Mouse (Mus musculus) forebrain, embryonic 14.5 days (tissue): ENCODE measurements around the gene Lxn. TPM values are rescaled to one million over a fixed set of nuclear protein-coding genes. Genes with fewer than 3 reads are reported as not detected.

Experiments used
- ATAC-seq: fragments of 200-750 bp; cut with Nextera tagmentation; 2 replicates; pipeline ENCODE4 v1.8.0; 2017; ENCODE audit warnings: mild to moderate bottlenecking, moderate library complexity
- DNase-seq: peaks from one replicate; pipeline ENCODE4 v3.0.0-alpha.2; 2015; ENCODE audit warnings: low spot score
- H3K27ac ChIP-seq: fragments of 300-500 bp; sonication (generic); 2 replicates; pipeline ENCODE4 v1.5.1; 2014; ENCODE audit warnings: low read depth, mild to moderate bottlenecking, control low read depth, low read length, moderate library complexity
- H3K27me3 ChIP-seq: fragments of 300-500 bp; sonication (generic); replicated peaks from 2 replicates; pipeline ENCODE4 v1.6.1; 2014; ENCODE audit warnings: low read length, control low read depth, mixed read lengths; ENCODE audit not compliant: control insufficient read depth, insufficient read depth
- H3K36me3 ChIP-seq: fragments of 300-500 bp; sonication (generic); 2 replicates; pipeline ENCODE4 v1.6.1; 2014; ENCODE audit warnings: low read length, control low read depth; ENCODE audit not compliant: control insufficient read depth, insufficient read depth
- H3K4me1 ChIP-seq: fragments of 300-500 bp; sonication (generic); 2 replicates; pipeline ENCODE4 v1.6.1; 2014; ENCODE audit warnings: antibody characterized with exemption, low read length, control low read depth; ENCODE audit not compliant: control insufficient read depth, insufficient read depth
- H3K4me2 ChIP-seq: fragments of 300-500 bp; sonication (generic); 2 replicates; pipeline ENCODE4 v1.6.1; 2014; ENCODE audit warnings: mild to moderate bottlenecking, control low read depth, low read length
- H3K4me3 ChIP-seq: fragments of 300-500 bp; sonication (generic); 2 replicates; pipeline ENCODE4 v1.5.1; 2014; ENCODE audit warnings: low read depth, low read length, control low read depth
- H3K9ac ChIP-seq: fragments of 300-500 bp; sonication (generic); 2 replicates; pipeline ENCODE4 v1.6.1; 2014; ENCODE audit warnings: mild to moderate bottlenecking, low read length, control low read depth, moderate library complexity
- H3K9me3 ChIP-seq: fragments of 300-500 bp; sonication (generic); replicated peaks from 2 replicates; pipeline ENCODE4 v1.6.1; 2016; ENCODE audit warnings: low read length, control low read depth, mixed read lengths; ENCODE audit not compliant: control insufficient read depth
- WGBS: fragments of 180-500 bp; shearing (Covaris S2); extraction: QIAGEN DNeasy Blood & Tissue Kit; methylation state at CpG from one replicate; pipeline ENCODE4 v1.1.7; 2014; 5-methylcytosine and 5-hydroxymethylcytosine counted together
- polyA plus RNA-seq: library from polyadenylated mRNA; unstranded; fragments of >200 nt; fragmentation: Nextera tagmentation; extraction: Ambion mirVana; gene quantifications from 2 replicates; pipeline ENCODE4 v1.2.1, GENCODE M21; 2014

Gene Lxn
- polyA plus RNA-seq, 1 experiment from 2014 or later = 72.2 TPM

DNA sequence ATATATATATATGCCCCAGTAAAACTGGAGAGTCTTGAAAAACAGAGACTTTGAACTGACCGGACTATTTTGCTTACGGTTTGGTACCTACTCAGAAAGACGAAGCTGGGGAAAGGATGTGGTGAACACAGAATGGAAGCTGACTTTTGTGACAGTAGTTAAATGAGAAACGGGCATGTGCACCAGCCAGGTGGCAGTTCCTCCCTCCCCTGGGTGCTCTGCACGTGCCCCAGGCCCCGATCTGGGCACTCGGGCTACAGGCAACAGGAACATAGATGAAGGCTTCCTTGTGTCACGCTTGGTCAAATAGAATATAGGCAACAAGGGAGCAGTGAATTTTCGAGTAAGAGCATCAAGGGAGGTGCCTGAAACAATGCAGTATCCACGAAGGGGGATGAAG is 32.6 kb upstream of the Lxn start:
- no peak overlapping the region for H3K4me3 ChIP-seq
- no peaks in the 10 kb centered on the region for H3K4me1 ChIP-seq
- no peaks in the 10 kb centered on the region for H3K27me3 ChIP-seq
- H3K36me3 ChIP-seq = no peaks in the 10 kb centered on the region
- ATAC-seq (no peak), DNase-seq (no peak)
- H3K4me2 ChIP-seq = no peak overlapping the region
- H3K27ac ChIP-seq = no peak overlapping the region
- no peak overlapping the region for H3K9ac ChIP-seq
- H3K9me3 ChIP-seq = no peaks in the 10 kb centered on the region
- WGBS = 86% methylated on average over 10 of the region's 10 CpGs

DNA sequence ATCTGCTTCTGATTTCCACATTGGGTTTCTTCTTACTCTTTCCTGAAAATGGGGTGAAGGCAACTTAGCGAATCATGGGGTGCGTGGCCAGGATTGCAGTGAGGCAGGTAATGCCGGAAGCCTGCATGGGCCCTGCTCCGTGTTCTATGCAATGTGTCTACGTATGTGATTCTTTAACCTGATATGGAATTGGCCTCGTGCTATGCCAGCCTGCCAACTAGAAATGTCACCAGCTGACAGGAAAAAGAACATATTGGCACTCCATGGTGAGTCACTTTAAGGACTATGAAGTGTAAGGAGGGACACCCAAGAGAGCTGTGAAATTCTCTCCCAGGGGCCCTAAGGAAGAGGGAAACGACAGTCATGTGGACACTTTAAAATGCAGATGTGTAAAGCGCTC is 29.4 kb upstream of the Lxn start:
- 85% methylated on average over 8 of the region's 8 CpGs for WGBS

DNA sequence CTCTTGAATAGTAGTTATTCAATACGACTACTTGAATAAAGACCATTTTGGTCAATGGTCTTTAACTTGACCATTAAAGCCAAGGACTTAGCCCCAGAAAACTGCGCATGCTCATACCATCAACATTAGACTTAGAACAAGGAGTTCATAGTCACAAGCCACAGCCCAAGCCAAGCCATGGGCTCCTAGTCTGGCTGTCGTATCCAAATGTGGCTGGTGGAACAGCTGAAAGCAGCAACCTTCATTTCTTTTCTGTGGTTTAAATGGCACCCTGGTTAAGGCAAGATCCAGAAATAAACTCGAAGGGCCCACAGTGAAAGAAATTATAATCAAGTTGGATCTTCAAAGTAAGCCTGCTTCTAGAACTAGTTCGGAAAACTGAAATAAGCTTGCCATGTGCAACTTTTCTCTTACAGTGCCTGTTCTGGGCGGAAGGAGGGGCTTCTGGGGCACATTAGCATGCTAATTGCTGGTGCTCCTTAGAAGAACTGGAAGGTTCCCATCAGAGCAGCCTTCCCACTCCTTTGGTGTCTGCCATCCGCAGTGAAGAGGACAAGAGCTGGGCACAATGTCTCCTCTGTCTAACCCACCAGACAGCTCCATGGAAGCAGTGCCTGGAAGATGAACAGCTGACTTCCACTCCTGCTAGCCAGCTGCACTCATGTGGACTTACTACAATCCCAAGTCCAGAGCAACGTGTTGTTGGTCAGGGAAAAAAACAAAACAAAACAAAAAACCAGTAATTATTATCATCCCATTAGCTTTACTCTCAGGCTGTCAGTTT is 28.6 kb upstream of the Lxn start:
- WGBS = 73% methylated on average over 8 of the region's 8 CpGs
- Histone ChIP-seq H3K36me3 (no peaks in the 10 kb centered on the region), H3K4me3 (no peak overlapping the region), H3K4me2 (no peak overlapping the region), H3K4me1 (no peaks in the 10 kb centered on the region), H3K9ac (no peak overlapping the region), H3K27ac (no peak overlapping the region), H3K9me3 (no peaks in the 10 kb centered on the region), H3K27me3 (no peaks in the 10 kb centered on the region)
- no peak for ATAC-seq
- no peak for DNase-seq

More for the DNA sequence above, 29.4 kb upstream of the Lxn start:
- Histone ChIP-seq H3K27ac (no peak overlapping the region), H3K36me3 (no peaks in the 10 kb centered on the region), H3K9me3 (no peaks in the 10 kb centered on the region), H3K4me3 (no peak overlapping the region), H3K27me3 (no peaks in the 10 kb centered on the region), H3K9ac (no peak overlapping the region), H3K4me2 (no peak overlapping the region), H3K4me1 (no peaks in the 10 kb centered on the region)
- no peak for DNase-seq
- no peak for ATAC-seq

DNA sequence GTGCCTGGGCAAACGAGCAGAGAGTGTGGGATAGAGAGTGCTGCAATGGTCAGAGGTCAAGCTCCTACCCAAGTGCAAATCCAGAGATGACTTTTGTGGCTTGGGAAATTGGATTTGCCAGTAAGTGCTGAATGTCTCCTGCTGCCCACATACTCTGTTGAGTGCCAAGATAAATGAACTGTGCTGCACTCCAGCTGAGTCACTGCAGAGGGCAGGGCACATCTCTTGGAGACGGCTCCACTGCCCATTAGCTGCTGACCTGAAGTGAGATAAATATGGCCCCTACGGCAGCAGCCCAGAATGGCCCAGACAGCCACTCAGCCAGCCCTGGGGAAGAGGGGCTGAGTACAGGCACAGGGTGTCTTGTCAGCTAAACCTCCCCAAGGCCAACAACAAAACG is 26.4 kb upstream of the Lxn start:
- Histone ChIP-seq H3K4me3 (no peak overlapping the region), H3K4me1 (no peaks in the 10 kb centered on the region), H3K4me2 (no peak overlapping the region), H3K9ac (no peak overlapping the region), H3K9me3 (no peaks in the 10 kb centered on the region), H3K36me3 (no peaks in the 10 kb centered on the region), H3K27ac (no peak overlapping the region), H3K27me3 (no peaks in the 10 kb centered on the region)
- ATAC-seq (no peak), DNase-seq (no peak)
- WGBS = 83% methylated on average over 4 of the region's 4 CpGs

DNA sequence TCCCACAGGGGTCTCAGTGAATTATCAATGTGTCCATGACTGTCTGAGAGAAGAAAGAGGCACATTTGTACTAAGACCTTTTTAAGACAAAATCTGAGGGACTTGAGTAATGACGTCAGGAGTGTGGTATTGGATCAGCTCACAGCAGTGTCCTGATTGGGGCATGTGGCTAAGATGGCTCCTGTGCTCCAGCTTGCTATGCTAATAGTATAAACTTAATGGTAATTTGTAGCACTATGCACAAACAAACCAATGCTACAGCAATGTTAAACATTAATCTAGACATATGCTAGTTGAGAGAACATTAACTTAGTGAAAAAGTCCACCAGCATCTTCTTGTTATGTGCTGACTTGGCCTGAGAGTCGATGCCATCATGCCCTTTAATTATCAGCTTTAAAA is 21.5 kb upstream of the Lxn start:
- Histone ChIP-seq H3K9ac (no peak overlapping the region), H3K27me3 (no peaks in the 10 kb centered on the region), H3K27ac (no peak overlapping the region), H3K4me3 (no peak overlapping the region), H3K4me2 (no peak overlapping the region), H3K36me3 (peaks cover 4% of the 10 kb centered on the region), H3K4me1 (no peaks in the 10 kb centered on the region), H3K9me3 (no peaks in the 10 kb centered on the region)
- 77% methylated on average over 2 of the region's 2 CpGs for whole genome bisulfite sequencing
- no peak for DNase-seq
- ATAC-seq = no peak

DNA sequence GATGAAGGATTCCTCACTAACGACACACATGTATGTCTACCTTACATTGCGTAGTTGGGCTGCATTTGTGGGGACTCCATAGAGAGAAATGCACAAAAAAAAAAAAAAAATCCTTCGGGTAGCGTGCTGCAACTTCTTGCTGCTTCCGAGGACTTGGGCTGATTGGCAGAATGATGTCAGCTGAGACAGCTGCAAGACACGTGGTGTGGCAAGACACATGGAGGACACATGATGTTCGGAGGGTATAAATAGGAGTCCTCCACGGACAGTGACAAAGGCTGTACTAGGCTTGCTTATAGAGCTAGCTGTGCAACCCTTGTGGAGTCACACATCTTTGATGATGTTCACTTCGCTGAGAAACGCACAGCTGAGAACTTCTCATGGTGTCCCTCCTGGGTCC is 18.7 kb upstream of the Lxn start:
- Histone ChIP-seq H3K27me3 (no peaks in the 10 kb centered on the region), H3K36me3 (peaks cover 14% of the 10 kb centered on the region), H3K9ac (no peak overlapping the region), H3K4me3 (no peak overlapping the region), H3K4me1 (no peaks in the 10 kb centered on the region), H3K27ac (no peak overlapping the region), H3K9me3 (no peaks in the 10 kb centered on the region), H3K4me2 (no peak overlapping the region)
- ATAC-seq = no peak
- no peak for DNase-seq
- 92% methylated on average over 10 of the region's 10 CpGs for WGBS

DNA sequence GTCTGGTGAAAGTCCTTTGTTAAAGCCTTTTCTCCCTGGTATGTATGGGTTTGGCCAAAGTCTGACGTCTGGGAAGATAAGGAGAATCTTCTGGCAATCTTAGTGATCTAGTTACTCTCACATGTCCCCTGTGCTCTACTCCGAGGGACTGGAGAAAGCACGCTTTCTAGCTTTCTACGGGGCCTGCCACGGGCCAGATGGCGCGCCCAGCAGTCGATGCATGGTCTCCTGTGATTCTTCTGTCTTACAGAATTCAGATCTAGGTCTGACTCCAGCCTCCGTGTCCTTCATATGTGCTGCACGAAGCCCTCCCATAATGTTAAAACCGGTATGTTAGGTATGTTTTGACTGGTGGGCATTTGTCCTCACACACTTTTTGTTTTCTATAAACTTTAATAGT is 16.1 kb upstream of the Lxn start:
- Histone ChIP-seq H3K9me3 (no peaks in the 10 kb centered on the region), H3K27me3 (no peaks in the 10 kb centered on the region), H3K36me3 (peaks cover 29% of the 10 kb centered on the region), H3K27ac (no peak overlapping the region), H3K9ac (no peak overlapping the region), H3K4me3 (no peak overlapping the region), H3K4me2 (no peak overlapping the region), H3K4me1 (no peaks in the 10 kb centered on the region)
- 92% methylated on average over 11 of the region's 11 CpGs for WGBS
- ATAC-seq = no peak
- no peak for DNase-seq

DNA sequence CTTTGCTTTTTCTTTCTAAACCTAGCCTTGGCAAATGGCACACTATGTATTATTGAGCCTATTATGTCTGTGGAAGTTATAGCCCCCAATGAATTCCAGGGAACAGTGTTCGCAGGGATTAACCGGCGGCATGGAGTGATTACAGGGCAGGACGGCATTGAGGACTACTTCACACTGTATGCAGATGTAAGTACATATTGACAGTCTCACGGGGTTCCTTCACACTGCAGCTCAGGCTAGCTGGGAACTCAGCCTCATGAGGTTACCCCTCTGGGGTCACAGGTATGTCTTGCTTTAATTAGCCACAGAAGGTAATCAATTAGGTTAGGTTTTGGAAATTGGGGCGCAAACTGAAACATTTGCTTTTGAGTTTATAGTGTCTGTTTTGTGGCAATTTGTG is 9.7 kb upstream of the Lxn start:
- Histone ChIP-seq H3K4me3 (no peak overlapping the region), H3K9me3 (no peaks in the 10 kb centered on the region), H3K36me3 (peaks cover 35% of the 10 kb centered on the region), H3K4me1 (no peaks in the 10 kb centered on the region), H3K27ac (no peak overlapping the region), H3K4me2 (no peak overlapping the region), H3K27me3 (no peaks in the 10 kb centered on the region), H3K9ac (no peak overlapping the region)
- no peak for ATAC-seq
- 89% methylated on average over 6 of the region's 6 CpGs for WGBS
- DNase-seq = no peak

DNA sequence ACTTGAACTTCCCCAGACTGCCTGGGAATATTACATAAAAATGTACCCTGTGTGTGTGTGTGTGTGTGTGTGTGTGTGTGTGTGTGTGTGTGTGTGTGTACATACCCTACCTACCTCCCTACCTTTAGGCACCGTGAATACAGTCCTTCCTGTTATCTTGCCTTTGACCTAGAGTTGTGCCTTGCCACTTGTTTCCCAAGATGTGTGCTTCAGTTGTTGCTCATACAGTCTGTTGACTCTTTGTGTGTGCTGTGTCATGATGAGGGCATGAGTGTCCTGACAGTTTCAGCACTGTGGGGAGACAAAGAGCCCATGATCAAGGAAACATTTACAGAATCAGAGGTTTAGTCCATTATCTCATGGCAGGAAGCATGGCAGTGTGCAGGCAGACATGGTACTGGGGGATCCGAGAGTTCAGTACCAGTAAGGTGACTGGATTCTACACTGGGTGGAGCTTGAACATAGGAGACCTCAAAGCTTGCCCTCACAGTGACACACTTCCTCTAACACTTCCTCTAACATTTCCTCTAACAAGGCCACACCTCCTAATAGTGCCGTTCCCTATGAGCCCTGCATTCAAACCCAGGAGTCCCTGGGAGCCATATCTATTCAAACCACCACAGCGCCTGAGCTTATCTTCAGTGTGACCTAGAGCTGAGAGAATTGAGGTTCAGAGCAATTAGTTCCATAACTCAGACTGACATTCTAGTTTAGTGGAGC is 7.8 kb upstream of the Lxn start:
- Histone ChIP-seq H3K27me3 (no peaks in the 10 kb centered on the region), H3K27ac (no peak overlapping the region), H3K36me3 (peaks cover 47% of the 10 kb centered on the region), H3K4me3 (no peak overlapping the region), H3K4me1 (no peaks in the 10 kb centered on the region), H3K4me2 (no peak overlapping the region), H3K9ac (no peak overlapping the region), H3K9me3 (no peaks in the 10 kb centered on the region)
- DNase-seq = no peak
- 88% methylated on average over 4 of the region's 4 CpGs for WGBS
- ATAC-seq = no peak
